Mouse (Mus musculus) lung, postnatal 0 days (tissue): ENCODE results near the gene Camta1.

Experiments
- CTCF ChIP-seq: IDR thresholded peaks from 2 replicates; pipeline ENCODE4 v1.5.1; 2016; ENCODE audit warnings: antibody characterized with exemption, mild to moderate bottlenecking
- EP300 ChIP-seq: IDR thresholded peaks from 2 replicates; pipeline ENCODE4 v1.6.1; 2016; ENCODE audit warnings: antibody characterized with exemption, mild to moderate bottlenecking, control low read depth

- TF ChIP-seq CTCF (no peak), EP300 (no peak)
Measured at GRCm38 (mm10) chr4:151303436-151303835, 558.2 kb downstream of the Camta1 start.
